Mouse (Mus musculus): ENCODE measurements around the gene Stox1. TPM values are rescaled to one million over a fixed set of nuclear protein-coding genes. Genes with fewer than 3 reads are reported as not detected.

Gene Stox1
- total RNA-seq (2023) = not detected

DNA sequence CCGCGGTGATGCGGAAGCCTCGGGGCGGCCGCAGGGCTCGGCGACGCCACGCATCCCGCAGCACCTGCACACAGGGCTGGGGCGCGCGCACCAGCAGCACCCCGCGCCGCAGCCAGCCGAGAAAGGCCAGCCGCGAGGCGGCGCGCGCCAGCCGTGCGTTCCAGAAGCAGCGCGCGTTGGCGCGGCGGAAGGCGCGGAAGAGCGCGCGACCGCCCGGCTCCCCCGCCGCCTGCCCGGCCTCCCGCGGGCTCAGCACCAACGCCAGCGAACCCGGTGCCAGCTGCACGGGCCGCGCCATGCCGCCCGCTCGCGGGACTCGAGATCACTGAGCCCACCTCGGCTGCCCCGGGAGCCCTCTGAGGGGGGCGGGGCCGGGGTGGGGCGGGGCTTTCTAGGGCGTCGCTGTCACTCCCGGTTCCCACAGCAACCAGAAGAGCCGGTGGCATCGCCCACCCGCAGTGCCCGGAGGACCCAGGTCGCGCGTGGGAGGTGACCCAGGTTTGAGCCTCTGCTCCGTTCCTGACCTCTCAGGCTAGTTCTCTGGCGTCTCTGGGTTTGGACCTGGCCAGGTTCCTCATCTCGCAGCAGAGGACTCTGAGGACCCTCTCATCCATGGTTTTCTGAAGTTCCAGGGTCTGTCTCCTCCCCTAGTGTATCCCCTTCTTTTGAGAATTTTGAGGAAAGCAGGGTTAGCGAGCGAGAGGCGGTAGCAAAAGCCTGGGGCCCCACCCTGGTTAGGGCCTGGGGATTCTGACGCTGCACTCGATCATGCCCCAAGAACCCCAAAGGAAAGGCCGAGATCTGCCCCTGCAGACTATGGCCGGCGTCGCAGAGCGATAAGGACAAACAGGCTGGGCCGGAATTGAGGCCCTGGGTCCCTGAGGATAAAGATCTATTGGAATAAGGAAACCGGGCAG, at the start of gene Stox1:
TSS of gene Stox1 (minus strand) at position 358 of the 917 bp plus-strand sequence.

DNA sequence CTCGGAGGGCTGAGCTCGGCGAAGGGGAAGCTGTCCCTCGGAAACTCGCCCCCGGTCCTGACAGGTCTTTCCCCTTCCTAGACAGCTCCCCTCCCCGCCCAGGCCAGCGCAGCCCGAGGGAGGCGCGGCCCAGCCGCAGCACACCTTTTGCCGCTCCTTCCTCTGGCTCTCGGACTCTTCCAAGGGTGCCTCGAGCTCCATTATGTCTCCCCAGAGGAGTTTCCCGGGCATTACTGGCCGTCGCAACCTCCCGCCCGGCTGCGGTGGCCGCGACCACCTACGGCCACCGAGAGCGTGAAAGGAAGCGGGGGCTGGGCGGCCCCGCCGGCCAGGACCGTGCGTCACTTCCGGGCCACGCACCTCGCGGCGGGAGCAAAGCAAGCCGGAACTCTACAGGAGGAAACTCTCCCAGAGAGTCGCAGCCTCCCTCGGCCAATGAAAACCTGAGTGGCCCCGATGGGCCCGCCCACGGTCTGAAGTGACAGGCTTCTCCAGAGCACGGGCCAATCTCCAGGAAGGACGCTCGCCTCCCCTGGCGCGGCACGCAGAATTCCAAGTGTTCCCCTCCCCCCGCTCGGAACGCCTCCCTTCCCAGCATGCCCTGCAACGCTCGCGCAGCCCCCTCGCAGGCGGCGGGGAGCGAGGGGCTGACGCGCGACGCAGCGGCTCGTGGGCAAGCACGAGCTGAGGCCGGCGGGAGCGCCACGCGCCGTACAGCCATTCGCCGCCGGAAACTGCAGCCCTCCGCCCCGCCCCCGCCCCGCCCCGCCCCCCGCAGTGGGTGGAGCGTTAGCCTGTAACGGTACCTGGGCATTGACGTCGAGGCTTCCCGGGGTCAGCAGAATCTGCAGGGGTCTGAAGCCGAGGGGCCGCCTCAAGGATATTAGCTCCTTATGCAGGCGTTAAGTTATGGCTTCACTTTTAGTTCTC, 74.8 kb downstream of the Stox1 start, which contains the start of gene Ddx50:
TSS of gene Ddx50 (minus strand) at position 338 of the 930 bp plus-strand sequence.

Other genes with a start within 250 kb of the Stox1 start
- 10 to 100 TPM; 46.3 to 55.1 TPM for gene Vps26a, start 239.3 kb downstream of the Stox1 start, total RNA-seq (2023)
- 1,000 to 10,000 TPM; 1,084 to 1,105 TPM for gene Srgn, start 198.7 kb downstream of the Stox1 start, total RNA-seq (2023)
- 10 to 100 TPM; 20.7 to 21.6 TPM for gene Kif1bp, start 147.7 kb downstream of the Stox1 start, total RNA-seq (2023)
- gene Ddx21, start 123.8 kb downstream of the Stox1 start, total RNA-seq (2023) = 10 to 100 TPM; 40.7 to 41.9 TPM
- gene Ddx50, start 74.9 kb downstream of the Stox1 start, total RNA-seq (2023) = 10 to 100 TPM; 51.3 to 60.4 TPM
- 10 to 100 TPM; 67.9 to 70.1 TPM for gene Ccar1, start 66.2 kb upstream of the Stox1 start, total RNA-seq (2023)
- gene Tet1, start 182.9 kb upstream of the Stox1 start, total RNA-seq (2023) = 1 to 10 TPM; 2.6 to 3.8 TPM
- 10 to 100 TPM; 16.7 to 16.9 TPM for gene Slc25a16, start 194.5 kb upstream of the Stox1 start, total RNA-seq (2023)
- 10 to 100 TPM; 44.7 to 64.7 TPM for gene Dna2, start 220.9 kb upstream of the Stox1 start, total RNA-seq (2023)